In genomic region chr2:166899161-166899560, GRCm38 (mm10) we compare ENCODE assay signal across 18 mouse cellular contexts. TPM values are rescaled to one million over a fixed set of nuclear protein-coding genes. Genes with fewer than 3 reads are reported as not detected.
DNase-seq lines count a peak whose midpoint lies in the region; ATAC-seq and TF ChIP-seq lines count a peak whose summit lies in the region.
"Had no signal": no experiment of that assay in that cellular context is flagged by ENCODE, and none has a peak within 500 bp of the region (broad histone marks: within the 10 kb centered on the region; RNA-seq: fewer than 3 reads in every experiment).

No protein-coding gene starts in this region.

- intact Hi-C loops in gastrocnemius, postnatal 14 days (cut with DNase I; ENCODE audit: low total_unique reads): no loop called here

- no peak overlapping the region for H3K9ac ChIP-seq in midbrain, embryonic 11.5 days (ENCODE audit: low read length)
- no peak overlapping the region for H3K9ac ChIP-seq in midbrain, embryonic 13.5 days (replicated peaks)
- H3K9ac ChIP-seq in MEL (ENCODE audit: control insufficient read depth, low read depth, low read length, poor library complexity, severe bottlenecking): no peak overlapping the region
- H3K9ac ChIP-seq: embryonic facial prominence, embryonic 13.5 days; forebrain, embryonic 12.5 days; heart, embryonic 12.5 days; hindbrain, embryonic 15.5 days had no signal

- TF ChIP-seq POLR2A in MEL (IDR thresholded peaks at IDR 0.05; ENCODE audit: control insufficient read depth in 1 of 2, insufficient read depth in 1 of 2, low read depth in 1 of 2, low read length in 2 of 2, poor library complexity in 1 of 2): no peak

- 82% methylated on average over 2 of the region's 2 CpGs for WGBS in midbrain, embryonic 11.5 days
- 86% methylated on average over 2 of the region's 2 CpGs for WGBS in midbrain, embryonic 13.5 days

- H3K9me3 ChIP-seq in midbrain, embryonic 11.5 days (ENCODE audit: control insufficient read depth, low read length): no peaks in the 10 kb centered on the region
- H3K9me3 ChIP-seq in midbrain, embryonic 13.5 days: no peaks in the 10 kb centered on the region
- H3K9me3 ChIP-seq in MEL (replicated peaks; ENCODE audit: insufficient read depth, low read length): no peaks in the 10 kb centered on the region
- H3K9me3 ChIP-seq: embryonic facial prominence, embryonic 13.5 days; forebrain, embryonic 12.5 days; hindbrain, embryonic 15.5 days had no signal

- no peak for TF ChIP-seq RAD21 in MEL (IDR thresholded peaks at IDR 0.05; ENCODE audit: low read depth, low read length)

- no peak overlapping the region for H3K4me2 ChIP-seq in midbrain, embryonic 11.5 days
- H3K4me2 ChIP-seq in midbrain, embryonic 13.5 days (replicated peaks): no peak overlapping the region
- H3K4me2 ChIP-seq: embryonic facial prominence, embryonic 13.5 days; forebrain, embryonic 12.5 days; heart, embryonic 12.5 days; hindbrain, embryonic 15.5 days had no signal

- TF ChIP-seq CTCF in MEL (IDR thresholded peaks at IDR 0.05 in 2 of 3, conservative IDR thresholded peaks at IDR 0.05 in 1 of 3; ENCODE audit: control insufficient read depth in 1 of 3, insufficient read depth in 1 of 3, low read depth in 2 of 3, low read length in 3 of 3, poor library complexity in 1 of 3, severe bottlenecking in 1 of 3): no peak

- H3K27ac ChIP-seq in midbrain, embryonic 11.5 days (ENCODE audit: low read depth, low read length): no peak overlapping the region
- H3K27ac ChIP-seq in midbrain, embryonic 13.5 days: no peak overlapping the region
- no peak overlapping the region for H3K27ac ChIP-seq in MEL (ENCODE audit: control insufficient read depth, low read depth, low read length)
- H3K27ac ChIP-seq: embryonic facial prominence, embryonic 13.5 days; forebrain, embryonic 12.5 days; hindbrain, embryonic 15.5 days had no signal

- TF ChIP-seq EP300 in MEL (IDR thresholded peaks at IDR 0.05; ENCODE audit: low read depth in 1 of 2, low read length in 2 of 2): no peak

- ATAC-seq in midbrain, embryonic 11.5 days (ENCODE audit: low FRiP score): no peak
- no peak for ATAC-seq in midbrain, embryonic 13.5 days
- peak; percentile 25; the same call in 1 of the 2 replicates for ATAC-seq in megakaryocyte progenitor cell, adult 5-6 weeks (replicated peaks; ENCODE audit: poor library complexity)
- ATAC-seq: CD4-positive, CD25-positive, alpha-beta regulatory T cell, adult 4 months; forebrain, embryonic 16.5 days had no signal

- H3K36me3 ChIP-seq in midbrain, embryonic 11.5 days (ENCODE audit: control insufficient read depth, insufficient read depth, low read length): 0 out of 2 replicates have a peak, but pooled peaks cover 2% of the 10 kb centered on the region
- H3K36me3 ChIP-seq in midbrain, embryonic 13.5 days: peaks cover 9% of the 10 kb centered on the region
- no peaks in the 10 kb centered on the region for H3K36me3 ChIP-seq in MEL (ENCODE audit: control insufficient read depth in 1 of 2, insufficient read depth in 2 of 2, low read length in 2 of 2)

- H3K79me2 ChIP-seq in MEL (ENCODE audit: control insufficient read depth, insufficient read depth, low read length, poor library complexity): no peaks in the 10 kb centered on the region

- H3K4me1 ChIP-seq in midbrain, embryonic 11.5 days (ENCODE audit: control insufficient read depth, insufficient read depth, low read length): no peaks in the 10 kb centered on the region
- H3K4me1 ChIP-seq in midbrain, embryonic 13.5 days (replicated peaks): no peaks in the 10 kb centered on the region
- no peaks in the 10 kb centered on the region for H3K4me1 ChIP-seq in MEL (ENCODE audit: control insufficient read depth in 1 of 2, insufficient read depth in 2 of 2, low read length in 2 of 2)
- H3K4me1 ChIP-seq: embryonic facial prominence, embryonic 13.5 days; forebrain, embryonic 12.5 days; heart, embryonic 12.5 days; hindbrain, embryonic 15.5 days had no signal

- peak; percentile 78 for DNase-seq in midbrain, embryonic 11.5 days (ENCODE audit: low spot score, missing footprints)
- peak; percentile 31 for DNase-seq in MEL (ENCODE audit: low read depth, low spot score)
- no peak for DNase-seq in left cerebral cortex, adult 9 months (ENCODE audit: low spot score in 2 of 2)
- DNase-seq in gastrocnemius, postnatal 14 days: no peak
- DNase-seq: adrenal gland, postnatal 14 days; B cell, adult 2 months; cerebellum, adult 11-12 months; cerebellum, adult 9-11 months; cerebellum, postnatal 36 days; gastrocnemius, postnatal 25 days had no signal

- H3K4me3 ChIP-seq in midbrain, embryonic 11.5 days (ENCODE audit: low read depth, low read length): no peak overlapping the region
- H3K4me3 ChIP-seq in midbrain, embryonic 13.5 days (replicated peaks): no peak overlapping the region
- H3K4me3 ChIP-seq in MEL (ENCODE audit: control insufficient read depth in 1 of 2, insufficient read depth in 1 of 2, low read depth in 2 of 2, low read length in 2 of 2): no peak overlapping the region
- H3K4me3 ChIP-seq: embryonic facial prominence, embryonic 13.5 days; forebrain, embryonic 12.5 days; heart, embryonic 12.5 days; hindbrain, embryonic 15.5 days had no signal

- H3K27me3 ChIP-seq in midbrain, embryonic 11.5 days (ENCODE audit: control insufficient read depth, insufficient read depth, low read length): no peaks in the 10 kb centered on the region
- H3K27me3 ChIP-seq in midbrain, embryonic 13.5 days: no peaks in the 10 kb centered on the region
- H3K27me3 ChIP-seq in MEL (ENCODE audit: control insufficient read depth in 1 of 2, insufficient read depth in 2 of 2, low read length in 2 of 2): no peaks in the 10 kb centered on the region
- H3K27me3 ChIP-seq: embryonic facial prominence, embryonic 13.5 days; forebrain, embryonic 12.5 days; heart, embryonic 12.5 days; hindbrain, embryonic 15.5 days had no signal

TF ChIP-seq in MEL, 35 proteins besides CTCF, POLR2A, EP300 and RAD21:
- TF ChIP-seq POLR2AphosphoS5 (IDR thresholded peaks at IDR 0.05; ENCODE audit: borderline replicate concordance, low read depth, low read length) (no peak), ZNF384 (IDR thresholded peaks at IDR 0.05; ENCODE audit: low read depth, low read length) (no peak), SIN3A (IDR thresholded peaks at IDR 0.05; ENCODE audit: low read length) (no peak)

RNA-seq across cellular contexts. Expression of gene Cse1l, which starts 6.7 kb away (rescaled TPM):
- polyA plus RNA-seq in midbrain, embryonic 11.5 days (2014; fragmentation: Nextera tagmentation; extraction: Ambion mirVana): 231 and 260 TPM in 2 replicates
- polyA plus RNA-seq in midbrain, embryonic 13.5 days (2015; fragmentation: Nextera tagmentation; extraction: Ambion mirVana): 113 and 116 TPM in 2 replicates
- 93.3 and 99.9 TPM in 2 replicates for total RNA-seq in MEL (2012; rRNA removed)
- 100 to 1,000 TPM in 1 of 2 experiments, 10 to 100 TPM in 1; 87.0 to 133 TPM for polyA plus RNA-seq in MEL (2012; ENCODE audit: insufficient read depth in 1 of 2, insufficient read length in 2 of 2, low read depth in 1 of 2, low replicate concordance in 2 of 2, missing spikeins in 1 of 2)
- total RNA-seq in megakaryocyte progenitor cell, adult 5-6 weeks (2015): 158 and 185 TPM in 2 replicates
- 116 and 151 TPM in 2 replicates for total RNA-seq in megakaryocyte progenitor cell, adult 5-6 weeks (2017)
- total RNA-seq in gastrocnemius, postnatal 14 days (2021): 10 to 100 TPM; 46.8 to 50.2 TPM

Comparison
In these comparisons a context has a peak if more than half of its experiments do, and no peak if none do; other contexts are left out.
1. DNase-seq: peak in midbrain, embryonic 11.5 days (single experiment) and MEL (single experiment); none in left cerebral cortex, adult 9 months (0 of 2) and gastrocnemius, postnatal 14 days (single experiment).